Mouse (Mus musculus) ES-Bruce4 (cell line): Measurements from ENCODE around the gene Ankrd54. TPM values are rescaled to one million over a fixed set of nuclear protein-coding genes. Genes with fewer than 3 reads are reported as not detected.
"Not testable (repeated sequence)": the region's sequence is repeated elsewhere in the genome, so short reads cannot be mapped to it uniquely, and the experiment has no call there.

ENCODE experiments used
- H3K27ac ChIP-seq: 2 replicates; pipeline ENCODE4 v1.5.1; 2012; ENCODE audit warnings: low read length, inconsistent platforms; ENCODE audit not compliant: insufficient read depth
- H3K27me3 ChIP-seq: 2 replicates; pipeline ENCODE4 v1.6.1; 2012; ENCODE audit warnings: mild to moderate bottlenecking, low read length, inconsistent platforms; ENCODE audit not compliant: control insufficient read depth, poor library complexity, insufficient read depth, severe bottlenecking
- H3K36me3 ChIP-seq: 2 replicates; pipeline ENCODE4 v1.6.1; 2012; ENCODE audit warnings: inconsistent platforms, mild to moderate bottlenecking, low read length, moderate library complexity; ENCODE audit not compliant: control insufficient read depth, poor library complexity, insufficient read depth, severe bottlenecking
- H3K4me1 ChIP-seq: one replicate; pipeline ENCODE4 v1.8.1; 2011; ENCODE audit warnings: low read length; ENCODE audit not compliant: control insufficient read depth, insufficient read depth
- H3K4me3 ChIP-seq: 2 replicates; pipeline ENCODE4 v1.5.1; 2011; ENCODE audit warnings: low read depth, mild to moderate bottlenecking, low read length
- H3K9ac ChIP-seq: 2 replicates; pipeline ENCODE4 v1.6.1; 2012; ENCODE audit warnings: low read depth, mild to moderate bottlenecking, inconsistent platforms; ENCODE audit not compliant: poor library complexity, severe bottlenecking
- H3K9me3 ChIP-seq: replicated peaks from 2 replicates; pipeline ENCODE4 v1.6.1; 2012; ENCODE audit warnings: mild to moderate bottlenecking, low read length, inconsistent platforms; ENCODE audit not compliant: control insufficient read depth, poor library complexity, insufficient read depth, severe bottlenecking
- CTCF ChIP-seq: IDR thresholded peaks from one replicate; pipeline ENCODE4 v1.8.1; 2011; ENCODE audit warnings: low read depth, low read length
- EP300 ChIP-seq: IDR thresholded peaks from 2 replicates; pipeline ENCODE4 v1.6.1; 2011; ENCODE audit warnings: low read depth, low read length; ENCODE audit not compliant: insufficient read depth
- POLR2A ChIP-seq: IDR thresholded peaks from one replicate; pipeline ENCODE4 v1.8.1; 2011; ENCODE audit warnings: low read length; ENCODE audit not compliant: insufficient read depth
- polyA plus RNA-seq: library from polyadenylated mRNA; stranded (reverse); fragments of >200 nt; gene quantifications from 2 replicates; pipeline ENCODE4 v1.2.4, GENCODE M21; 2011; ENCODE audit warnings: low read depth; ENCODE audit not compliant: missing spikeins, insufficient read depth, insufficient read length

Ankrd54 gene
- polyA plus RNA-seq, 1 experiment: 18.2 TPM

GRCm38 (mm10) chr15:79013382-79013781 lies 49.3 kb downstream of the Ankrd54 start:
- TF ChIP-seq CTCF (no peak), POLR2A (no peak), EP300 (no peak)
- no peak overlapping the region for H3K27ac ChIP-seq
- no peaks in the 10 kb centered on the region for H3K9me3 ChIP-seq
- H3K27me3 ChIP-seq: no peaks in the 10 kb centered on the region
- H3K4me1 ChIP-seq: peaks cover 4% of the 10 kb centered on the region
- no peak overlapping the region for H3K4me3 ChIP-seq
- no peaks in the 10 kb centered on the region for H3K36me3 ChIP-seq
- H3K9ac ChIP-seq: no peak overlapping the region

DNA sequence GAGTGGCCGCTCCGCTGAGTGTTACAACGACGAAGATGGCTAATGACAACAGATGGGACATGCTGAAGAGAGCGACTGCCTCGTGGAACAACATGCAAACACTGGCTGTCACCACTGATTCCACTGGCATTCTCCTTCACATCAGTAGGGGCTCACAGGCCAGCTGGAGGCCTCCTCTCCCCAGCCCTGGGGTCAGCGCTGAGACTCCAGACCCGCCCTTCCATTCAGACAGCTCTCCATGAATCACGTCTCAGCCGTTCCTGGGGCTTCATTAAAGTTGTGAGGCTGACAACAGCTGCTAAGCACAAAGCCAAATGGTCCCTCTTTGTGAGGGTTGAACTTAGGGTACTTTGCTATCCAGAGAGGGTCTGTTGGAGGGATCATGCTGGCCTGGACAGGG lies 51.1 kb downstream of the Ankrd54 start:
- H3K9ac ChIP-seq: no peak overlapping the region
- TF ChIP-seq CTCF (no peak), POLR2A (no peak), EP300 (no peak)
- no peaks in the 10 kb centered on the region for H3K27me3 ChIP-seq
- H3K36me3 ChIP-seq: no peaks in the 10 kb centered on the region
- peaks cover 5% of the 10 kb centered on the region for H3K4me1 ChIP-seq
- no peak overlapping the region for H3K27ac ChIP-seq
- no peaks in the 10 kb centered on the region for H3K9me3 ChIP-seq
- H3K4me3 ChIP-seq: no peak overlapping the region

DNA sequence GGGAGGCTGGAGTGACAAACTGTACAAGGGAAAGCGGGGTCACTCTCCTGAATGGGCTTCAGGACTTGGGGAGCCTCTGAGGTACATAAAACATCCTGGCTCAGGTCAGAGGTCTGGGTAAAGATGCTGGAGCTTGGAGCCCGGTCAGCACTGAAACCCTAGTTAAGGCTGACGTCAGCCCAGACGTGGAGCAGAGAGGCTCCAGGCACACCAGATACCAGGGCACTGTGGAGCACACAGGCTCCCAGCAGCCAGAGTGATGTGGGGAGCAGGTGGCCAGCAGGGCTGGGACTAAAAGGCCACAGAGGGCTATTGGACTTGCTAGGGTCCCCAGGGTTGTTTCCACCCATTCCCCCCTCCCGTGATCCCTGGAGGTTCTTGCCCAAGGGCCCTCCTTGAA lies 53.0 kb downstream of the Ankrd54 start:
- Histone ChIP-seq H3K27me3 (no peaks in the 10 kb centered on the region), H3K9me3 (no peaks in the 10 kb centered on the region), H3K9ac (no peak overlapping the region), H3K4me3 (no peak overlapping the region), H3K4me1 (peaks cover 5% of the 10 kb centered on the region), H3K27ac (no peak overlapping the region), H3K36me3 (no peaks in the 10 kb centered on the region)
- TF ChIP-seq EP300 (no peak), POLR2A (no peak), CTCF (no peak)

DNA sequence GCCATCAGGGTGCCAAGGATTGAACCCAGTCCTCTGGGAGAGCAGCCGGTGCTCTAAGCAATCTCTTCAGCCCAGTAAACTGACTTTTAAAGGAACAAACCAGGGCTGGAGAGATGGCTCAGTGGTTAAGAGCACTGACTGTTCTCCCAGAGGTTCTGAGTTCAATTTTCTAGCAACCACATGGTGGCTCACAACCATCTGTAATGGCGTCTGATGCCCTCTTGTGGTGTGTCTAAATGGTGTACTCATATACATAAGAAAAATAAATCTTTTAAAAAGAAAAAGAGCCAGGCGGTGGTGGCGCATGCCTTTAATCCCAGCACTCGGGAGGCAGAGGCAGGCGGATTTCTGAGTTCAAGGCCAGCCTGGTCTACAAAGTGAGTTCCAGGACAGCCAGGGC lies 54.9 kb downstream of the Ankrd54 start:
- H3K9ac ChIP-seq, H3K4me3 ChIP-seq, H3K9me3 ChIP-seq, H3K4me1 ChIP-seq, H3K27me3 ChIP-seq, H3K27ac ChIP-seq, H3K36me3 ChIP-seq: not testable (repeated sequence)

DNA sequence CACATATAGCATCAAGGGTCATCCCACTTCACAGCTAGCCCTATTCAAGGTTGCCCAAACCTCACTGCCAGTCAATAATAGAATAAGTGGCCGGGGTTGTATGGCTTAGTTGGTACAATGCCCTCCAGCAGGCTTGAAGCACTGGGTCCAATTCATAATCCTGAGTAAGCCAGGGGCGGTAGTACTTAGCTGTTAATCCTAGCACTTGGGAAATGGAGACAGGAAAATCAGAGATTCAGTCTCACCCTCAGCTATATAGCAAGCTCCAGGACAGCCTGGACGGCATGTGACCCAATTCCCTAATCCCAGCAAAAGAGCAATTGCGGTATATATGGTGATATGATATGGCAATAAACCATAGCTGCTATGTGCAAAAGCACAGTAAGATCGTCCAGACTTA lies 55.6 kb downstream of the Ankrd54 start:
- Histone ChIP-seq H3K27me3 (no peaks in the 10 kb centered on the region), H3K36me3 (no peaks in the 10 kb centered on the region), H3K9me3 (no peaks in the 10 kb centered on the region), H3K4me3 (no peak overlapping the region), H3K9ac (no peak overlapping the region), H3K27ac (no peak overlapping the region), H3K4me1 (peaks cover 6% of the 10 kb centered on the region)
- no peak for TF ChIP-seq CTCF
- no peak for TF ChIP-seq POLR2A
- TF ChIP-seq EP300: no peak

DNA sequence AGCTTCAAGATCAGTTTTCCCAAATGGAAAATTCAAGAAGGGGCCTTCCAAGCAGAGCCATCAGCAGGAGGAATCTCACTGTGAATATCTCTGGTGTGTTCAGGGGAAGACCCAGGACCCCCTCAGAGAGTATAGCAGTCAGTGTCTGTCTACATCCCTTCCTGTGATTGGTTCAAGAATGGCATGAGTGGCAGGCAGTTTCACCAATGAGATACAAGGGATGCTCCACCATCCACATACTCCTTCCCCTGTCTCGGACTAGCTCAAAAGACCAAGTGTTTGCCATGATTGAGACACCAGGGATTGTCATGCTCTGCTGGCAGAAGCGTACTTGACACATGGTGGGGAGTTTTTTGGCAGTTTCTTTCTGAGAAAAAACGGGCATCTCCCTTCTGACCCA lies 56.1 kb downstream of the Ankrd54 start:
- H3K27me3 ChIP-seq: no peaks in the 10 kb centered on the region
- TF ChIP-seq POLR2A (no peak), CTCF (no peak)
- H3K4me1 ChIP-seq: peaks cover 6% of the 10 kb centered on the region
- no peaks in the 10 kb centered on the region for H3K9me3 ChIP-seq
- no peak overlapping the region for H3K27ac ChIP-seq
- H3K36me3 ChIP-seq: no peaks in the 10 kb centered on the region
- no peak overlapping the region for H3K9ac ChIP-seq
- H3K4me3 ChIP-seq: no peak overlapping the region

DNA sequence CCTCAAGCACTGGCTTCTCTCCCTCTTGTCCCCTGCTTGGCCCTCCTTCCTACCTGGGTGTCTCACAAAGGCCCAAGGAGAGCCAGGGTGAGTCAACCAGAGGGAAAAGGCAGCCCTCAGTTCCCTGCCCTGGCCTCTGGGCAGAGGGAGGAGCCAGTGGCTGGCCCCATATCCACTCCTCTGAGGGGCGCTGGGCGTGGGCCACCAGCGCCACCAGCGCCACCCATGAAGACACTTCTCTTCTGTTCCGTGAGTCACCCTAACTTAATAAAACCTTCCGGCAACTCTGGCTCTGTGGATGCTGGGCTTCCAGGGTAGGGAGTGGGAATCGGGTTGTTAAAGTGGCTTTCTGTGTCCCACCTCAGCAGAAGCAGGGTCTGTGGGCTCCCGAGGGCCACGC lies 57.1 kb downstream of the Ankrd54 start:
- no peak for TF ChIP-seq EP300
- no peak for TF ChIP-seq CTCF
- no peak for TF ChIP-seq POLR2A
- H3K4me3 ChIP-seq: no peak overlapping the region
- no peak overlapping the region for H3K27ac ChIP-seq
- H3K9me3 ChIP-seq: no peaks in the 10 kb centered on the region
- no peaks in the 10 kb centered on the region for H3K27me3 ChIP-seq
- H3K36me3 ChIP-seq: no peaks in the 10 kb centered on the region
- H3K4me1 ChIP-seq: peaks cover 6% of the 10 kb centered on the region
- no peak overlapping the region for H3K9ac ChIP-seq

Other genes with a start within 250 kb of the Ankrd54 start
- gene Cdc42ep1, start 220.3 kb downstream of the Ankrd54 start, polyA plus RNA-seq: 9.2 and 10.5 TPM in 2 replicates
- 2.4 TPM in 1 of 2 replicates, not detected in the other for gene Lgals2, start 207.4 kb downstream of the Ankrd54 start, polyA plus RNA-seq
- gene Gga1, start 185.7 kb downstream of the Ankrd54 start, polyA plus RNA-seq: 25.8 and 29.3 TPM in 2 replicates
- gene Gm49510, start 163.2 kb downstream of the Ankrd54 start, polyA plus RNA-seq: not detected in 2 replicates
- 26.8 and 41.7 TPM in 2 replicates for gene Sh3bp1, start 163.1 kb downstream of the Ankrd54 start, polyA plus RNA-seq
- 22.8 and 28.0 TPM in 2 replicates for gene Pdxp, start 149.0 kb downstream of the Ankrd54 start, polyA plus RNA-seq
- gene Lgals1, start 136.2 kb downstream of the Ankrd54 start, polyA plus RNA-seq: 225 and 232 TPM in 2 replicates
- 42.3 and 45.1 TPM in 2 replicates for gene Nol12, start 128.0 kb downstream of the Ankrd54 start, polyA plus RNA-seq
- 49.5 and 57.1 TPM in 2 replicates for gene Triobp, start 115.2 kb downstream of the Ankrd54 start, polyA plus RNA-seq
- gene H1f0, start 34.4 kb downstream of the Ankrd54 start, polyA plus RNA-seq: 59.8 TPM in 2 replicates
- gene Galr3, start 21.0 kb downstream of the Ankrd54 start, polyA plus RNA-seq: not detected in 2 replicates
- gene Eif3l, start 12.3 kb upstream of the Ankrd54 start, polyA plus RNA-seq: 598 and 608 TPM in 2 replicates
- 12.4 and 13.4 TPM in 2 replicates for gene Micall1, start 46.0 kb upstream of the Ankrd54 start, polyA plus RNA-seq
- 162 and 166 TPM in 2 replicates for gene Polr2f, start 78.1 kb upstream of the Ankrd54 start, polyA plus RNA-seq
- 1.4 TPM in 2 replicates for gene 1700088E04Rik, start 78.4 kb upstream of the Ankrd54 start, polyA plus RNA-seq
- gene Sox10, start 102.3 kb upstream of the Ankrd54 start, polyA plus RNA-seq: 0.43 and 1.4 TPM in 2 replicates
- gene Pick1, start 166.3 kb upstream of the Ankrd54 start, polyA plus RNA-seq: 47.8 and 48.0 TPM in 2 replicates
- gene Gm49486, start 166.5 kb upstream of the Ankrd54 start, polyA plus RNA-seq: 1.0 TPM in 2 replicates
- not detected in 2 replicates for gene Slc16a8, start 191.9 kb upstream of the Ankrd54 start, polyA plus RNA-seq
- gene Baiap2l2, start 222.6 kb upstream of the Ankrd54 start, polyA plus RNA-seq: 0.69 and 1.8 TPM in 2 replicates